Mouse (Mus musculus) brain, embryonic 14.5 days (tissue): ENCODE measurements around the gene B4galnt3.

Experiments
- CTCF ChIP-seq: fragments of 200-500 bp; IDR thresholded peaks from 2 replicates; pipeline ENCODE4 v1.5.1; 2012; ENCODE audit warnings: inconsistent platforms, mild to moderate bottlenecking, moderate library complexity, borderline replicate concordance; ENCODE audit not compliant: insufficient read depth, insufficient read length; ENCODE audit errors: extremely low read depth
- POLR2A ChIP-seq: fragments of 200-500 bp; IDR thresholded peaks from 2 replicates; pipeline ENCODE4 v1.6.1; 2012; ENCODE audit warnings: mild to moderate bottlenecking, inconsistent platforms, borderline replicate concordance; ENCODE audit not compliant: poor library complexity, insufficient read depth, insufficient read length, severe bottlenecking; ENCODE audit errors: extremely low read depth

DNA sequence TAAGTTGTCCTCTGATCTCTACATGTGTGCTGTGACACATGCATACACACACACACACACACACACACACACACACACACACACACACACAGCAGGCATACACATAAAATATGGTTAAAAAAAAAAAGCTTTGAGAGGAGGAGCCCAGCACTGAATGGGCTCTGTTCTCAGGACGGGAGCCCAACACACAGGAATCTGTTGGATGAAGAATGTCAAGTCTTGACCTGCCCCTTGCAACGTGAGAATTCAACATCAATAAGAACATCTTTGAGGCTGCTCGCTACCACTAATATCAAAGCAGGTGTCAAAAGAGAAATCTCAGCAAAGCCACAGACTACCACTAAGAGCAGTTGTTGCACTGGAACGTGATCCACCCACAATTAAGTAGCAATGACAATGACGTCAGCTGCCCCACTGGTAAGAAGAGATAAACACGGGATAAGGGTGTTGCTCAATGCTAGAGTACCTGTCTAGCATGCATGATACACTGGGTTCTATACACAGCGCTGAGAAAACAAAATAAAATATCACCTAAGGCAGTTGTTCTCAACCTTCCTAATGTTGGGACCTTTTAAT lies 17.4 kb downstream of the B4galnt3 start:
- TF ChIP-seq POLR2A = no peak
- no peak for TF ChIP-seq CTCF
